11 mouse cellular contexts compared by ENCODE assay signal in the genomic region with DNA sequence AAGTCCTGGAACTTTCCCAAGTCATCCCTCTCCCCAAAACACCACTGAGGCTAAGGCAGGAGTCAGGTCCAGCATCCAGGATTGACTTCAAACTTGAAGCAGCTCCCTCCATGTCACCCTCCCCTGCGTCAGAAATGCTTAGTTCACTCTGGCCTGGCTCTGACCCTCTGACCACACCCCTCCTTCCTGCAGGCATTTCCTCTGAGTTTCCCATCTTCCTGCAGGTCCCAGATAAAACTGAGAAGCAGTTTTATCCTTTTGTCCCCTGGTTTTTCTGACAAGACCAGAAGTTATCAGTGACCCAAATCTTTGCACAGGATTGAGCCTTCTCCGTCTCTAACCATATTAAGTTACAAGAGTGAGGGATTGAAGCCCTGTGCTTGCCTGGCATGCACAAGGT. TPM values are rescaled to one million over a fixed set of nuclear protein-coding genes. Genes with fewer than 3 reads are reported as not detected.
DNase-seq lines count a peak whose midpoint lies in the region; ATAC-seq and TF ChIP-seq lines count a peak whose summit lies in the region.
"Had no signal": no experiment of that assay in that cellular context is flagged by ENCODE, and none has a peak within 500 bp of the region (broad histone marks: within the 10 kb centered on the region; RNA-seq: fewer than 3 reads in every experiment).

No protein-coding gene starts in this region.

- H3K4me3 ChIP-seq in midbrain, embryonic 10.5 days: no peak overlapping the region
- no peak overlapping the region for H3K4me3 ChIP-seq in midbrain, embryonic 14.5 days (replicated peaks; ENCODE audit: low read depth, low read length)
- H3K4me3 ChIP-seq in heart, postnatal 0 days (ENCODE audit: low read depth, low read length): no peak overlapping the region
- no peak overlapping the region for H3K4me3 ChIP-seq in stomach, embryonic 15.5 days (replicated peaks)
- H3K4me3 ChIP-seq in neural tube, embryonic 15.5 days (replicated peaks): no peak overlapping the region

- 62% methylated on average over 2 of the region's 2 CpGs for WGBS in midbrain, embryonic 10.5 days
- WGBS in midbrain, embryonic 14.5 days: 60% methylated on average over 2 of the region's 2 CpGs
- WGBS in heart, postnatal 0 days: 53% methylated on average over 2 of the region's 2 CpGs
- WGBS in stomach, embryonic 15.5 days: 50% methylated on average over 2 of the region's 2 CpGs
- WGBS in neural tube, embryonic 15.5 days: 69% methylated on average over 2 of the region's 2 CpGs

- H3K4me1 ChIP-seq in midbrain, embryonic 10.5 days: peaks cover 26% of the 10 kb centered on the region
- H3K4me1 ChIP-seq in midbrain, embryonic 14.5 days (ENCODE audit: control insufficient read depth, insufficient read depth, low read length): no peaks in the 10 kb centered on the region
- peaks cover 40% of the 10 kb centered on the region for H3K4me1 ChIP-seq in heart, postnatal 0 days (ENCODE audit: control insufficient read depth, insufficient read depth)
- peaks cover 7% of the 10 kb centered on the region; the same call in 1 of the 2 replicates for H3K4me1 ChIP-seq in stomach, embryonic 15.5 days
- no peaks in the 10 kb centered on the region for H3K4me1 ChIP-seq in neural tube, embryonic 15.5 days

- H3K36me3 ChIP-seq in midbrain, embryonic 10.5 days: no peaks in the 10 kb centered on the region
- H3K36me3 ChIP-seq in midbrain, embryonic 14.5 days (ENCODE audit: control insufficient read depth, insufficient read depth, low read length): 0 out of 2 replicates have a peak, but pooled peaks cover 3% of the 10 kb centered on the region
- H3K36me3 ChIP-seq in heart, postnatal 0 days (replicated peaks; ENCODE audit: control insufficient read depth, insufficient read depth, low read length): no peaks in the 10 kb centered on the region
- no peaks in the 10 kb centered on the region for H3K36me3 ChIP-seq in stomach, embryonic 15.5 days
- no peaks in the 10 kb centered on the region for H3K36me3 ChIP-seq in neural tube, embryonic 15.5 days

- no peak overlapping the region for H3K4me2 ChIP-seq in midbrain, embryonic 14.5 days (ENCODE audit: low read length)
- no peak overlapping the region for H3K4me2 ChIP-seq in heart, postnatal 0 days (ENCODE audit: low read depth, low read length)
- H3K4me2 ChIP-seq in stomach, embryonic 15.5 days: no peak overlapping the region
- H3K4me2 ChIP-seq in neural tube, embryonic 15.5 days: no peak overlapping the region

- peak; percentile 83; the same call in 1 of the 2 replicates for TF ChIP-seq EP300 in heart, postnatal 0 days (IDR thresholded peaks at IDR 0.05; ENCODE audit: low read depth)

- ATAC-seq in midbrain, embryonic 14.5 days (ENCODE audit: low FRiP score, low TSS enrichment): no peak
- ATAC-seq in heart, postnatal 0 days (ENCODE audit: insufficient read depth, low read depth): 0 out of 2 replicates have a peak, but pooled peaks have one; percentile 34
- ATAC-seq in stomach, embryonic 15.5 days (ENCODE audit: insufficient read depth, low FRiP score, low read depth): no peak
- no peak for ATAC-seq in neural tube, embryonic 15.5 days (ENCODE audit: low FRiP score)

- no peaks in the 10 kb centered on the region for H3K27me3 ChIP-seq in midbrain, embryonic 10.5 days (ENCODE audit: low read depth, poor library complexity, severe bottlenecking)
- no peaks in the 10 kb centered on the region for H3K27me3 ChIP-seq in midbrain, embryonic 14.5 days (ENCODE audit: control insufficient read depth, insufficient read depth, low read length)
- H3K27me3 ChIP-seq in heart, postnatal 0 days (ENCODE audit: control insufficient read depth, insufficient read depth, low read length): no peaks in the 10 kb centered on the region
- H3K27me3 ChIP-seq in stomach, embryonic 15.5 days (replicated peaks): no peaks in the 10 kb centered on the region
- H3K27me3 ChIP-seq in neural tube, embryonic 15.5 days (replicated peaks): no peaks in the 10 kb centered on the region

- no peak for TF ChIP-seq CTCF in heart, postnatal 0 days (IDR thresholded peaks at IDR 0.05; ENCODE audit: low read depth)

- no peaks in the 10 kb centered on the region for H3K9me3 ChIP-seq in midbrain, embryonic 10.5 days (replicated peaks)
- no peaks in the 10 kb centered on the region for H3K9me3 ChIP-seq in midbrain, embryonic 14.5 days (ENCODE audit: control insufficient read depth, low read length)
- H3K9me3 ChIP-seq in heart, postnatal 0 days (replicated peaks; ENCODE audit: control insufficient read depth, low read length): no peaks in the 10 kb centered on the region
- H3K9me3 ChIP-seq in stomach, embryonic 15.5 days: no peaks in the 10 kb centered on the region
- H3K9me3 ChIP-seq in neural tube, embryonic 15.5 days (replicated peaks): no peaks in the 10 kb centered on the region

- DNase-seq in midbrain, embryonic 10.5 days (ENCODE audit: low spot score): no peak
- DNase-seq in midbrain, embryonic 14.5 days: no peak
- peak; percentile 68 for DNase-seq in heart, postnatal 0 days (ENCODE audit: low spot score)
- DNase-seq in kidney, postnatal 4 days: peak; percentile 41 to 58
- DNase-seq in testis, postnatal 14 days (ENCODE audit: low spot score): no peak
- DNase-seq in left cerebral cortex, postnatal 36 days (ENCODE audit: low spot score in 2 of 2): no peak
- DNase-seq: cerebellum, adult 11 months; right cerebral cortex, adult 18-20 months had no signal

- H3K9ac ChIP-seq in midbrain, embryonic 14.5 days (replicated peaks; ENCODE audit: low read length): no peak overlapping the region
- H3K9ac ChIP-seq in heart, postnatal 0 days (replicated peaks; ENCODE audit: low read depth, low read length): no peak overlapping the region
- no peak overlapping the region for H3K9ac ChIP-seq in stomach, embryonic 15.5 days
- H3K9ac ChIP-seq in neural tube, embryonic 15.5 days (replicated peaks): no peak overlapping the region

- H3K27ac ChIP-seq in midbrain, embryonic 10.5 days (replicated peaks): peak overlapping the region; percentile 61
- H3K27ac ChIP-seq in midbrain, embryonic 14.5 days (replicated peaks; ENCODE audit: low read depth, low read length): no peak overlapping the region
- peak overlapping the region; percentile 86 for H3K27ac ChIP-seq in heart, postnatal 0 days (ENCODE audit: low read depth)
- H3K27ac ChIP-seq in stomach, embryonic 15.5 days: peak overlapping the region; percentile 48
- H3K27ac ChIP-seq in neural tube, embryonic 15.5 days (replicated peaks): no peak overlapping the region

- intact Hi-C loops in left cerebral cortex, postnatal 36 days (cut with DNase I): no loop called here

RNA-seq across cellular contexts. Expression of gene Socs1, which starts 47.8 kb away (rescaled TPM):
- polyA plus RNA-seq in midbrain, embryonic 10.5 days (2016; fragmentation: Nextera tagmentation; extraction: Ambion mirVana): 2.4 and 2.7 TPM in 2 replicates
- polyA plus RNA-seq in midbrain, embryonic 14.5 days (2014; fragmentation: Nextera tagmentation; extraction: Ambion mirVana): 2.5 and 2.7 TPM in 2 replicates
- total RNA-seq in heart, postnatal 0 days (2014; rRNA removed; ENCODE audit: low replicate concordance): 0.80 and 5.0 TPM in 2 replicates
- 2.7 and 3.2 TPM in 2 replicates for polyA plus RNA-seq in heart, postnatal 0 days (2015; fragmentation: Nextera tagmentation; extraction: Ambion mirVana)
- 9.0 and 10.2 TPM in 2 replicates for polyA plus RNA-seq in stomach, embryonic 15.5 days (2015; fragmentation: Nextera tagmentation; extraction: Ambion mirVana)
- polyA plus RNA-seq in neural tube, embryonic 15.5 days (2015; fragmentation: Nextera tagmentation; extraction: Ambion mirVana): 5.7 and 11.9 TPM in 2 replicates
- total RNA-seq in left cerebral cortex, postnatal 36 days (2021): 1 to 10 TPM in 1 of 2 experiments, under 1 TPM in 1; 0.52 to 1.0 TPM

RNA-seq across cellular contexts. Expression of gene Tnp2, which starts 50.9 kb away (rescaled TPM):
- polyA plus RNA-seq in midbrain, embryonic 10.5 days (2016; fragmentation: Nextera tagmentation; extraction: Ambion mirVana): not detected in 2 replicates
- polyA plus RNA-seq in midbrain, embryonic 14.5 days (2014; fragmentation: Nextera tagmentation; extraction: Ambion mirVana): not detected in 2 replicates
- total RNA-seq in heart, postnatal 0 days (2014; rRNA removed; ENCODE audit: low replicate concordance): not detected in 2 replicates
- not detected in 2 replicates for polyA plus RNA-seq in heart, postnatal 0 days (2015; fragmentation: Nextera tagmentation; extraction: Ambion mirVana)
- polyA plus RNA-seq in stomach, embryonic 15.5 days (2015; fragmentation: Nextera tagmentation; extraction: Ambion mirVana): not detected in 2 replicates
- not detected in 2 replicates for polyA plus RNA-seq in neural tube, embryonic 15.5 days (2015; fragmentation: Nextera tagmentation; extraction: Ambion mirVana)
- not detected for total RNA-seq in left cerebral cortex, postnatal 36 days (2021)
- total RNA-seq: MEL had no signal

RNA-seq across cellular contexts. Expression of gene Prm3, which starts 53.1 kb away (rescaled TPM):
- polyA plus RNA-seq in midbrain, embryonic 10.5 days (2016; fragmentation: Nextera tagmentation; extraction: Ambion mirVana): not detected in 2 replicates
- polyA plus RNA-seq in midbrain, embryonic 14.5 days (2014; fragmentation: Nextera tagmentation; extraction: Ambion mirVana): not detected in 2 replicates
- total RNA-seq in heart, postnatal 0 days (2014; rRNA removed; ENCODE audit: low replicate concordance): not detected in 2 replicates
- polyA plus RNA-seq in heart, postnatal 0 days (2015; fragmentation: Nextera tagmentation; extraction: Ambion mirVana): not detected in 2 replicates
- not detected in 2 replicates for polyA plus RNA-seq in stomach, embryonic 15.5 days (2015; fragmentation: Nextera tagmentation; extraction: Ambion mirVana)
- not detected in 2 replicates for polyA plus RNA-seq in neural tube, embryonic 15.5 days (2015; fragmentation: Nextera tagmentation; extraction: Ambion mirVana)
- not detected for total RNA-seq in left cerebral cortex, postnatal 36 days (2021)
- total RNA-seq: MEL had no signal

RNA-seq across cellular contexts. Expression of gene Prm2, which starts 58.4 kb away (rescaled TPM):
- polyA plus RNA-seq in midbrain, embryonic 10.5 days (2016; fragmentation: Nextera tagmentation; extraction: Ambion mirVana): not detected in 2 replicates
- polyA plus RNA-seq in midbrain, embryonic 14.5 days (2014; fragmentation: Nextera tagmentation; extraction: Ambion mirVana): not detected in 2 replicates
- not detected in 2 replicates for total RNA-seq in heart, postnatal 0 days (2014; rRNA removed; ENCODE audit: low replicate concordance)
- polyA plus RNA-seq in heart, postnatal 0 days (2015; fragmentation: Nextera tagmentation; extraction: Ambion mirVana): not detected in 2 replicates
- not detected in 2 replicates for polyA plus RNA-seq in stomach, embryonic 15.5 days (2015; fragmentation: Nextera tagmentation; extraction: Ambion mirVana)
- not detected in 2 replicates for polyA plus RNA-seq in neural tube, embryonic 15.5 days (2015; fragmentation: Nextera tagmentation; extraction: Ambion mirVana)
- not detected for total RNA-seq in left cerebral cortex, postnatal 36 days (2021)
- total RNA-seq: MEL had no signal

Comparison
In these comparisons a context has a peak if more than half of its experiments do, and no peak if none do; other contexts are left out.
1. H3K27ac ChIP-seq: peak in midbrain, embryonic 10.5 days (single experiment), heart, postnatal 0 days (single experiment) and stomach, embryonic 15.5 days (single experiment); none in midbrain, embryonic 14.5 days (single experiment) and neural tube, embryonic 15.5 days (single experiment).
2. DNase-seq: peak in heart, postnatal 0 days (single experiment) and kidney, postnatal 4 days (2 of 2); none in midbrain, embryonic 10.5 days (single experiment), midbrain, embryonic 14.5 days (single experiment), testis, postnatal 14 days (single experiment) and left cerebral cortex, postnatal 36 days (0 of 2).